Mouse (Mus musculus) ovary, postnatal 14 days (tissue): ENCODE measurements around the gene Aldh9a1.
"Not testable (repeated sequence)": the region's sequence is repeated elsewhere in the genome, so short reads cannot be mapped to it uniquely, and the experiment has no call there.

Experiments
- DNase-seq: peaks from one replicate; pipeline ENCODE4 v3.0.0; 2022; ENCODE audit warnings: low spot score

The Aldh9a1 gene

DNA sequence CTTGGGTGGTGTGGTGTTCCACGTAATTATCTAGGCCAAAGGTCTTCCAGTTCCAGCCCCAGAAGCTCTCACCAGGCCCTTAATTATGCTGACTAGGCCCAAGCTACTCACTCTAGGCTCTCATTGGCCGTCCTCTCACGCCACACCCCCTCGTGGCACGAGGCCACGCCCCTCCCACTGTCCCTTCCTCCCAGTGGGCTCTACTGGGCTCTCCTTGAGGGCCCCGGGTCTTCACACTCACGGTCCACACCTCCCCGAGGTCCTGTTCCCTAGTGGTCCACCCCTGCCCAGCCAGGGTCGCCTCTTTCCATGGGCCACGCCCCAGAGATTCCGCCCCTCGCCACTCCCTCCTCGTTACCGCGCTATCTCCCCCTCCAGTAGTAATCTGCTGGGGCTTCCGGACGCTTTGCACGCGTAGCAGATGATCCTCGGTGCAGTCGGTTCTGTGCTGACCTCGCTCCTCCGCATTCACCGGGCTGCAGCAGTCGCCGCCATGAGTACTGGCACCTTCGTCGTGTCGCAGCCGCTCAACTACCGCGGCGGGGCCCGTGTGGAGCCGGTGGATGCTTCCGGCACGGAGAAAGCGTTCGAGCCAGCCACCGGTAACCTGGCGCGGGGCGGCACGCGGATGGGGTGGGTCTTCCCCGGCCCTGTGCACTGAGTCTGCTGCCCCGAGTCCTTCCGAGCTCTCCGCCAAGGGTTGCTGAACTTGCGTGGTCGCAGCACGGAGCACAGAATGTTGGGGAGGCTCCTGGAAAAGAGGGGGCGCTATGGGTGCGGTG lies at the start of gene Aldh9a1:
TSS of gene Aldh9a1 (plus strand) at position 177 of the 782 bp plus-strand sequence.
- peak; percentile 95 for DNase-seq

DNA sequence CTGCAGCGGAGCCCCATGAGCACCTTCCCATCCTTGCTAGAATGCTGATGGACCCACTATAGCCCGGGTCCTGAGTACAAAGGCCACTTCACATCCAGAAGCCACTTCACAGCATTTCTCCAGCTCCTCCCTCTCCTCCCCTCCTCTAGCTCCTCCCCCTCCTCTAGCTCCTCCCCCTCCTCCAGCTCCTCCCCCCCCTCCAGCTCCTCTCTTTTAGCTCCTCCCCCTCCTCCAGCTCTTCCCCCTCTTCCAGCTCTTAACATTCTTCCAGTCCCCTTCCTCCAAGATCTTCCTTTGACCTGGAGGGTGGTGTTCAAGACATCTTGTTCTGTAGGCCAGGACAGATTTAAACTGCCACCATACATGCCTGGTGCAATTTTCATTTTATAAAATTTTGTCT lies 49.7 kb upstream of the Aldh9a1 start:
- DNase-seq = no peak

DNA sequence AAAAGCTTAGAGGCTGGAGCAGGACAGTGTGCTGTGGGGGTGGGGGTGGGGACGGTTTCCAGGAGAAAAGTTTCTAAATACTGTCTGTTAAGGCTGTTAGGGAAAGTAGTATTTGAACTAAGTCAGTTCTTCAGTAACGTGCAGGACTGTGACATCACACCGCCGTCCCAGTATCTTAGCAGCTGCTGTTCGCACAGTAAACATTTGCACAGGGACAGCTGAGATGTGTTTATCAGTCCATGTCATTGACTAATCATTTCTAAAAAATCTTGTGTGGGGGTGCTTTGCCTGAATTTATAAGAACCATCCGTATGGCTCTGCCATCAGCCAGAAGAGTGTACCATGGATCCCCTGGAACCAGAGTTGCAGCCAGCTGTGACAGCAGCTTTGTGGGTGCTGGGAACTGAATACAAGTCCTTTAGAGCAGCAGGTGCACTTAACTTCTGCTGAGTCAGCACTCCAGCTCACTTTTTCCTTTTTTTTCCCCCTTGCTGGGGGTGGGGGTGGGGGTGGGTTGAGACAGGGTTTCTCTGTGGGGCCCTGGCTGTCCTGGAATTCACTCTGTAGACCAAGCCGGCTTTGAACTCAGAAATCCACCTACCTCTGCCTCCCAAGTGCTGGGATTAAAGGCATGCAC lies 44.2 kb upstream of the Aldh9a1 start:
- DNase-seq = no peak

GRCm38 (mm10) chr1:167306451-167307240 lies 43.1 kb upstream of the Aldh9a1 start:
- DNase-seq = peak; percentile 15

- no peak for DNase-seq
Observed at GRCm38 (mm10) chr1:167307674-167308073, 42.1 kb upstream of the Aldh9a1 start.

DNA sequence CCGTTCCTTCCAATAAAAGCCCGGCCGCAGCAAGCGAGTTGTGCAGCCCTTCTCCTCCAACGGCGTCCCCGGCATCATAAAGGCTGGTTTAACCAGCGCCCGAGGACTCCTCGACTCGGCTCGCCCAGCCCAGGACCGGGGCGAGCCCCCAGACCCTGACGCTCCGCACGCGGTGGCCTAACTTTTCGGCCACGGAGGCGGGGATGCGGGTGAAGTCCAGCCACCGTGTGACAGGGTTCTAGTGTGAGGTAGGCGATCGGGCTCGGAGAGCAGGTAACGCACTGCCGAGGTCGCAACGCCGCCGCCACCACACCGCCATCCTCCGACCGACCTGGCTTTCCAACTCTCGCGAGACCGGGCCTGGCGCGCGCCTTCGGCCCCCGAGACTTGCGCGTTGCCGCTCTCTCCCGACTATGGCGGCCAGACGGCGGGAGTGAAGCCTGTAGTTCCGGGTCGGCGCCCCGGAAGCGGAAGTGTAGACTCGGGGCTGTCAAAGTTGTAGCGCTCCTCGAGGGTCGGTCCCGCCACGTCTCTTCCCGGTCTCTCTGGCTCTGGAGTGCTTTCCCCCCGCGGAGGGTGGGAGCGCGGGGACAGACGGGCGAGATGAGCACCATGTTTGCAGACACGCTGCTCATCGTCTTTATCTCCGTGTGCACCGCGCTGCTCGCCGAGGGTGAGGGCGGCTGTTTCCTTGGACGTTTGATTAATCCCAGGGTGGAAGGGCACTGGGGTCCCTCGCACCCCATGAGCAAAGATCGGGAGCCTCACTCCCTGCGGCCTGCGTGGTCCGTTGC lies 41.3 kb upstream of the Aldh9a1 start, which contains the start of gene Tmco1:
TSS of gene Tmco1 (plus strand) at position 118 of the 794 bp plus-strand sequence.
- DNase-seq = peak; percentile 97

DNA sequence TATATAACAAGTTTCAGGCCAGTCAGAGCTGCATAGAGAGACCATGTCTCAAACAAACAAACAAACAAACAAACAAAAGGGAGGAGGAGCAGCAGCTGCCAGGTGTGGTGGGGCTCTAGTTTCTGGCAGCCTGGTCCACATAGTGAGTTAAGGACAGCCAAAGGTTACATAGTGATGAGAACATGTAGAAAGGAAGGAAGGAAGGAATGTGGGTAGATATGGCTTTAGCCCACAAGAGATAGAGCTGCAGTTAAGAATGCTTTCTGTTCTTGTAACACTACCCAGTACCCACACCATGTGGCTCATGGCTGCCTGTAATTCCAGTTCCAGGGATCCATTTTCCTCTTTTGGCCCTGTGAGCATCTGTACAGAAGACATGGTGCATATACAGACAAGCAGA lies 37.4 kb upstream of the Aldh9a1 start:
- no peak for DNase-seq

DNA sequence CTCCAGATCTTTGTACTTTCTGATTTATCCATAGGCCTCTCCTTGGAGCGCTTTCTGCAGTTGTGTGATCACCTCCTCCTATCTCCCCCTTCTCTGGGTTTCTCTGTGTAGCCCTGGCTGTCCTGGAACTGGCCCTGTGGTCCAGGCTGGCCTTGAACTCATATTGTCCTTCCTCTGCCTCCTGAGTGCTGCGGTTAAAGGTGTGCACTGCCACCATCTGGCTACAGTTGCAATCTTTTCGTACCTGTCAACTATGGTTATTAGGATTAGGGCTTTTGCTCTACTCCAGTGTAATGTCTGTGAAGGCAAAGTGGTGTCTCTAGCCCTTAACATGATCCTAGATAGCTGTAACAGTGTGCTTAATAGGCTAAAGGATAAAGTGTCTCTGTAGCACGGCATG lies 36.6 kb upstream of the Aldh9a1 start:
- DNase-seq = no peak

- DNase-seq = no peak
Observed at GRCm38 (mm10) chr1:167321691-167322090, 28.1 kb upstream of the Aldh9a1 start.

DNA sequence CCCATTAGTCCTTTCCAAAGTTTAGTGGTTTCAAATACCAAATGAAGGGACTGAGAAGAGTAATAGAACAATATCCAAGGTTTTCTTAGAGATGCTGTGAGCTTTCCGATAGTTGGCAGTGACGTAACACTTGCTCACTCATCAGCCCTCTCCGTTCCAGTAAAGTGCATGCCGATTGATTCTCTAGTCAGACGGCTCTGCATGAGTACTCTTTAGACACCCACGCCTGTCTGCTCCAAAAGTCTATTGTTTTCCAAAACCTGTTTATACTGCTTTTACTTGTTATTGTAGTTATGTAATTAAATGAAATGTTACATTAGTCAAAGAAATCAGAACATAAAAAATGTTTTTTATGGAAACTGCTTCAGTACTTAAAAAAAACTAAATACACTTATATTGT lies 21.0 kb upstream of the Aldh9a1 start:
- DNase-seq = no peak

GRCm38 (mm10) chr1:167331106-167331505 lies 18.7 kb upstream of the Aldh9a1 start:
- DNase-seq = no peak

GRCm38 (mm10) chr1:167336398-167336797 lies 13.4 kb upstream of the Aldh9a1 start:
- no peak for DNase-seq

- peak; percentile 82 for DNase-seq
Observed at GRCm38 (mm10) chr1:167337463-167338095, 12.2 kb upstream of the Aldh9a1 start.

GRCm38 (mm10) chr1:167339177-167339781 lies 10.5 kb upstream of the Aldh9a1 start:
- DNase-seq = no peak

- DNase-seq = no peak
Observed at GRCm38 (mm10) chr1:167340111-167340787, 9.5 kb upstream of the Aldh9a1 start.

DNA sequence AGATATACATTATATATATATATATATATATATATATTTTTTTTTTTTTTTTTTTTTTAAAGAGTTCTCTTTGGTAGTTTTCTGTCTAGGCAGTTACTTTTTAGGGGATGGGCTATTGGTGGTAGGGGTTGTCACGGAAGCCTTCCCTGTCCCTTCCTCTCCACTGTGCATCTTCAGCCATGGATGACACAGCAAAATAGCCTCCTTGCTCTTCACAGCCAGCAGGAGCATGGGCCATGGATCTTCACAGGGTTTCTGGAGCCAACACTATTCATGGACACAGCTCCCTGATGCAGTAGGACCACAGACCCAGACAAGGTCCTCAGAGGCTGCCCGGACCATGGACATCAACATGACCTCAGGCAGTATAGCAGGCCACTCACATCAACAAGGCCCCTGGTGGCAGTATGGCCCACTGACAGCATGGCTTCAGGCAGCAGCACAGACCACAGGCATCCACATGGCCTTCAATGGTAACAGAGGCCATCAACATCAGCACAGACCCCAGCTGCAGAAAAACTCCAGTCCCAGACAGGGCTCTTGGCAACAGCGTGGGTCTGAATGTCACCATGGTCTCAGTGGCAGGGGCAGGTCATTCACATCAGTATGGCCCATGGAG lies 8.8 kb upstream of the Aldh9a1 start:
- DNase-seq = no peak

GRCm38 (mm10) chr1:167342831-167343230 lies 7.0 kb upstream of the Aldh9a1 start:
- DNase-seq = no peak

DNA sequence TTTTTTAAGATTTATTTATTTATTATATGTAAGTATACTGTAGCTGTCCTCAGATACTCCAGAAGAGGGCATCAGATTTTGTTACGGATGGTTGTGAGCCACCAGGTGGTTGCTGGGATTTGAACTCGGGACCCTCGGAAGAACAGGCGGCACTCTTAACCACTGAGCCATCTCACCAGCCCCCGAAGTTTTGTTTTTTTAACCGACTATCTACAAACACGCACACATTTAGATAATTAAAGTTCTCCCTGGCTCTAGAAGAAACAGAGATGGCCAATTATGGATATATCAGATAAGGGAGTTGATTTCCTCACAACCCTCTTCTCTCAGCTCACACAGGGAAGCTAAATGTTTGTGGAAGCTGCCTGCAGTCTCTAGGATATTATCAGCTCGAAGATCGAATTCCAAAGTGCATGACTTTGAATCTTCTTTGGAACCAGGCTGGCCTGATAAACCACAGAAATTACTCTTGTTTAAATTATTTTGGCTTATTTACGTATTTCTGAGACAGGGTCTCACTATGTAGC lies 3.7 kb upstream of the Aldh9a1 start:
- not testable (repeated sequence) for DNase-seq

GRCm38 (mm10) chr1:167349206-167349605 lies 585 bp upstream of the Aldh9a1 start:
- not testable (repeated sequence) for DNase-seq
